Mouse (Mus musculus) midbrain, embryonic 10.5 days (tissue): ENCODE data around the gene Serhl. TPM values are rescaled to one million over a fixed set of nuclear protein-coding genes. Genes with fewer than 3 reads are reported as not detected.

Source experiments
- DNase-seq: peaks from one replicate; pipeline ENCODE4 v3.0.0-alpha.2; 2017; ENCODE audit warnings: low spot score
- H3K27ac ChIP-seq: fragments of 300-500 bp; sonication (generic); replicated peaks from 2 replicates; pipeline ENCODE4 v1.5.1; 2016; ENCODE audit warnings: mild to moderate bottlenecking
- H3K27me3 ChIP-seq: fragments of 300-500 bp; sonication (generic); 2 replicates; pipeline ENCODE4 v1.6.1; 2016; ENCODE audit warnings: low read depth, mild to moderate bottlenecking; ENCODE audit not compliant: poor library complexity, severe bottlenecking
- H3K36me3 ChIP-seq: fragments of 300-500 bp; sonication (generic); 2 replicates; pipeline ENCODE4 v1.6.1; 2016; ENCODE audit warnings: mild to moderate bottlenecking, moderate library complexity
- H3K4me1 ChIP-seq: fragments of 300-500 bp; sonication (generic); 2 replicates; pipeline ENCODE4 v1.6.1; 2016
- H3K4me3 ChIP-seq: fragments of 300-500 bp; sonication (generic); 2 replicates; pipeline ENCODE4 v1.5.1; 2016; ENCODE audit warnings: mild to moderate bottlenecking, moderate library complexity
- H3K9me3 ChIP-seq: fragments of 300-500 bp; sonication (generic); replicated peaks from 2 replicates; pipeline ENCODE4 v1.6.1; 2016; ENCODE audit warnings: mild to moderate bottlenecking
- WGBS: fragments of 180-500 bp; shearing (Covaris S2); methylation state at CpG from one replicate; pipeline ENCODE4 v1.1.7; 2016; 5-methylcytosine and 5-hydroxymethylcytosine counted together
- polyA plus RNA-seq: library from polyadenylated mRNA; unstranded; fragments of >200 nt; fragmentation: Nextera tagmentation; extraction: Ambion mirVana; gene quantifications from 2 replicates; pipeline ENCODE4 v1.2.1, GENCODE M21; 2016

The Serhl gene
- polyA plus RNA-seq, 1 experiment from 2014 or later, result 54.2 TPM

- Histone ChIP-seq H3K9me3 (no peaks in the 10 kb centered on the region), H3K4me1 (peaks cover 36% of the 10 kb centered on the region), H3K27me3 (no peaks in the 10 kb centered on the region), H3K36me3 (peaks cover 90% of the 10 kb centered on the region), H3K4me3 (no peak overlapping the region), H3K27ac (peak overlapping the region; percentile 85; the same call in 1 of the 2 replicates)
- WGBS, result 94% methylated on average over 9 of the region's 9 CpGs
- DNase-seq, result no peak
These were observed 70.5 kb downstream of the Serhl start for GRCm38 (mm10) chr15:83159823-83160222.

- no peak overlapping the region for H3K4me3 ChIP-seq
- H3K4me1 ChIP-seq, result peaks cover 40% of the 10 kb centered on the region
- no peak for DNase-seq
- H3K27ac ChIP-seq, result peak overlapping the region; percentile 85
- no peaks in the 10 kb centered on the region for H3K9me3 ChIP-seq
- WGBS, result 83% methylated on average over 4 of the region's 4 CpGs
- H3K27me3 ChIP-seq, result no peaks in the 10 kb centered on the region
- peaks cover 91% of the 10 kb centered on the region for H3K36me3 ChIP-seq
These were observed 71.3 kb downstream of the Serhl start for GRCm38 (mm10) chr15:83160561-83160960.

GRCm38 (mm10) chr15:83161062-83161748 lies 71.9 kb downstream of the Serhl start:
- H3K4me3 ChIP-seq, result peak overlapping the region; percentile 10; the same call in 1 of the 2 replicates
- WGBS, result 20% methylated on average over 10 of the region's 10 CpGs
- peak; percentile 53 for DNase-seq
- no peaks in the 10 kb centered on the region for H3K9me3 ChIP-seq
- H3K4me1 ChIP-seq, result peaks cover 40% of the 10 kb centered on the region
- H3K27me3 ChIP-seq, result no peaks in the 10 kb centered on the region
- peak overlapping the region; percentile 85 for H3K27ac ChIP-seq
- peaks cover 91% of the 10 kb centered on the region for H3K36me3 ChIP-seq

GRCm38 (mm10) chr15:83162001-83162400 lies 72.7 kb downstream of the Serhl start:
- 93% methylated on average over 4 of the region's 4 CpGs for WGBS
- Histone ChIP-seq H3K4me3 (no peak overlapping the region), H3K9me3 (no peaks in the 10 kb centered on the region), H3K27me3 (no peaks in the 10 kb centered on the region), H3K27ac (peak overlapping the region; percentile 85), H3K4me1 (peaks cover 45% of the 10 kb centered on the region), H3K36me3 (peaks cover 87% of the 10 kb centered on the region)
- no peak for DNase-seq

- H3K27ac ChIP-seq, result peak overlapping the region; percentile 23; the same call in 1 of the 2 replicates
These were observed 73.6 kb downstream of the Serhl start for GRCm38 (mm10) chr15:83162818-83163485.

DNA sequence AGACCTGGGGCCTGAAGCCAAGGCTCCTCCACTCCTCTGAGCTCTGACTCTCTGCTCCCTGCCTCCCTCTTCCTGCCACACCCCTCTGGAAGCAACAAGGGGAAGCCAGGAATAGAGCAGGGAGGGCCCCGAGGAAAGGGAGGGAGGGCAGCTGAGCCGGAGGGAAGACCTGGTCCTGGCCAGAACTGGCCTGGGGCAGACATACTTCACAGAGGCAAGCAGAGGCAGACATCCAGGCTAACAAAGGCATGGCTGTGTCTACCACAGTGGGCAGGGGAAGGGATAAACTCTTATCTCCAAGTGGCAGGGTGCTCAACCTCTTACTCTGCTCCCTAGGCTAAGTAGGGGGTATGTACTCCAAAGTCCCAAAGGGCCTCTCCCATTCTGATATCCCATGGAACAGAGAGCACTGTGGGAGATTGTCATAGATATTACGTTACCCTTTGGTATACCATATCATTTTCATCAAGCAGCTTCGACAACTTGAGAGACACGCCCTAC lies 75.7 kb downstream of the Serhl start:
- H3K4me3 ChIP-seq, result no peak overlapping the region
- peaks cover 59% of the 10 kb centered on the region for H3K4me1 ChIP-seq
- 73% methylated on average over 5 of the region's 5 CpGs for WGBS
- DNase-seq, result no peak
- H3K36me3 ChIP-seq, result peaks cover 57% of the 10 kb centered on the region
- H3K27ac ChIP-seq, result 0 out of 2 replicates have a peak overlapping the region, but pooled peaks have one; percentile 55
- H3K27me3 ChIP-seq, result no peaks in the 10 kb centered on the region
- H3K9me3 ChIP-seq, result no peaks in the 10 kb centered on the region

More at GRCm38 (mm10) chr15:83162818-83163485, 73.6 kb downstream of the Serhl start:
- peaks cover 47% of the 10 kb centered on the region for H3K4me1 ChIP-seq
- no peak overlapping the region for H3K4me3 ChIP-seq
- H3K27me3 ChIP-seq, result no peaks in the 10 kb centered on the region
- peaks cover 77% of the 10 kb centered on the region for H3K36me3 ChIP-seq
- DNase-seq, result no peak
- WGBS, result 91% methylated on average over 11 of the region's 11 CpGs
- H3K9me3 ChIP-seq, result no peaks in the 10 kb centered on the region

DNA sequence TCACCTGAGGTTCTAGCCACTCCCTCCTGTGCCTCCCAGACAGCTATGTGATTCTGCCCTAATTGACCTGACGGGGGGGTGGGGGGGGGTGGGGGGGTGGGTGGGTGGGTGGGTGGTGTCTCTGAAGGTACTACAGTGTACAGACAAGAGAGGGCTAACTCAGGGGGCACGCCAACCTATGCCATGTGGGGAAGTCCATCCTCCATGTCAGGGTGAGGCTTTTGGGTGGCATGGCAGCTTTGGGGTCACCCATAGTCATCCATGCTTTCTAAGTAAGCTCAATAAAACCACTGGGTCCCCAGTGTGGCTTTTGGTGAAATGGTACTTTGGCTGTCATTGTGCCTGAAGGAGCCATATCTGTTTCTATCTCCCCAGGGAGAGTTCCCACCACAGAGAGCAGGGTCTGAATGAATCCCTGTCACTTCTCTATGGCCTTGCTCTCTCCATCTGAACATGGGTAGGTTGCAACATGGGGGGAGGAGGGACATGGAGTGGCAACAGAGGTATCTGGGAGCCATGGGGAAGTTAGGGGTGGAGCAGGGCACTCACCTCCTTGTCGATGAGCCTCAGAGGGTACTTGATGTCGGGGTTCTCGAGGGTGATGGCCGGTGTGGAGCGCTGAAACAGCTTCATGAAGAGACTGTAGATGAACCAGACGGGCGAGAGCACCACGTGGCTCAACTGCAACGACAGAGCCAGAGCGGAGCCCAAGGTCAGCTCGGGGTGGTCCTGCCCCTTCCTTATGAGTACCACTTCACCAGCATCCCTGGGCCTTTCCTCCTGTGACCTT lies 76.4 kb downstream of the Serhl start:
- Histone ChIP-seq H3K9me3 (no peaks in the 10 kb centered on the region), H3K36me3 (peaks cover 50% of the 10 kb centered on the region), H3K4me3 (no peak overlapping the region), H3K27me3 (no peaks in the 10 kb centered on the region), H3K4me1 (peaks cover 59% of the 10 kb centered on the region), H3K27ac (no peak overlapping the region)
- DNase-seq, result no peak
- 93% methylated on average over 13 of the region's 13 CpGs for WGBS

Other genes starting within 250 kb of the Serhl start
- 7.5 and 8.4 TPM in 2 replicates for gene Tcf20, start 101.6 kb upstream of the Serhl start, polyA plus RNA-seq
- 4.3 and 4.6 TPM in 2 replicates for gene Nfam1, start 56.2 kb upstream of the Serhl start, polyA plus RNA-seq
- gene Rrp7a, start 33.3 kb downstream of the Serhl start, polyA plus RNA-seq, result 88.1 and 91.4 TPM in 2 replicates
- gene Poldip3, start 59.9 kb downstream of the Serhl start, polyA plus RNA-seq, result 189 and 190 TPM in 2 replicates
- gene Cyb5r3, start 83.1 kb downstream of the Serhl start, polyA plus RNA-seq, result 218 and 255 TPM in 2 replicates
- 0.75 and 1.7 TPM in 2 replicates for gene A4galt, start 162.3 kb downstream of the Serhl start, polyA plus RNA-seq